Mouse (Mus musculus): ENCODE results near the gene Olfr1221.
"Not testable (repeated sequence)": the region's sequence is repeated elsewhere in the genome, so short reads cannot be mapped to it uniquely, and the experiment has no call there.

GRCm38 (mm10) chr2:89164711-89165110 lies 47.6 kb upstream of the Olfr1221 start:
- TF ChIP-seq CTCF, POLR2A (IDR thresholded peaks at IDR 0.05; ENCODE audit: extremely low read depth, insufficient read depth, low read length): not testable (repeated sequence)
